Mouse (Mus musculus): ENCODE measurements around the gene Dicer1.

DNA sequence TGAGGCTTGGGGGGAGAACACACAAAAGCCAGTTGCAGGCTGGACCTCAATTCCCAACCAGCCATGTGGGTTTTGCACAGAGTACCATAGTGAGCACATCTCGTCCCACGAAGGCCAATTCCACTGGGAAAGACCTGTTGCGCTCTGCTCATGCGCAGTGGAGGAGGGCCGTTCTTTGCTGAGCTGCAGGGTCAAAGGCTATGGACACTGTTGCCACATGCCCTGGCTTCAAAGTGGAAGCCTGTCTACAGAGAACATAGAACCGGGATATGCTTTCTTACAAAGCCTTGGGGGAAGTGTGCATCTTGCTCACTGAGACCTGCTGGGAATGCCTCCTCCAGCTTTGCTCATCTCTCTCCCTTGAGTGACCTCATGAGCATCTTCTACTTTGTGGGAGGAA lies 46.2 kb upstream of the Dicer1 start:
- TF ChIP-seq CTCF (IDR thresholded peaks at IDR 0.05; ENCODE audit: insufficient read depth, low read length) (no peak), POLR2A (IDR thresholded peaks at IDR 0.05; ENCODE audit: borderline replicate concordance, extremely low read depth, low read depth, low read length) (no peak)
